24 mouse cellular contexts compared by ENCODE assay signal in the genomic region with DNA sequence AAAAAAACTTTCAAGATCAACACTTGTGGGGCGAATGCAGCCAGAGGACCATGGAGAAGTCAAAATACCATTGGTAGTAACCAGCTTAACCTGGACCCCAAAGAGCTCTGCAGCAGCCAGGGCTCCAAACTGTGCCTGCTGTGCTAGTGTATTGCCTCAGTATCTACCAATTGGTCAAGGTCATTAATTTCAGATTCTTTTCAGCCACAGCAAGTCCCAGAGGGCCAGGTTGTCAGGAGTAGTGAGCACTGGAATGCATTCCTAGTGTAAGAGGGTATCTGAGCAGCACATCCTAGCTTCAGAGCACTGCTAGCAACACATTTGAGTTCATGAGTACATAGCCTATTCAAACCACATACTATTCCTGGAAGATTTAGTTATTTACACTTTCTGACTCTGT.
A peak's percentile ranks its signal among the peaks of the same experiment; 100 is the strongest.
DNase-seq lines count a peak whose midpoint lies in the region; ATAC-seq lines count a peak whose summit lies in the region.
"Had no signal": no experiment of that assay in that cellular context is flagged by ENCODE, and none has a peak within 500 bp of the region (broad histone marks: within the 10 kb centered on the region; RNA-seq: fewer than 3 reads in every experiment).

No protein-coding gene starts in this region.

- H3K4me1 ChIP-seq in hindbrain, embryonic 11.5 days (replicated peaks; ENCODE audit: control insufficient read depth, insufficient read depth, low read length): no peaks in the 10 kb centered on the region
- H3K4me1 ChIP-seq in hindbrain, embryonic 16.5 days (ENCODE audit: control insufficient read depth, insufficient read depth, low read depth, low read length): no peaks in the 10 kb centered on the region
- H3K4me1 ChIP-seq in neural tube, embryonic 12.5 days: 0 out of 2 replicates have a peak, but pooled peaks cover 4% of the 10 kb centered on the region
- no peaks in the 10 kb centered on the region for H3K4me1 ChIP-seq in neural tube, embryonic 14.5 days (ENCODE audit: control insufficient read depth, insufficient read depth, low read length)
- H3K4me1 ChIP-seq: embryonic facial prominence, embryonic 13.5 days; embryonic facial prominence, embryonic 15.5 days; forebrain, embryonic 12.5 days had no signal

- ATAC-seq in hindbrain, embryonic 11.5 days (ENCODE audit: low FRiP score): peak; percentile 63
- no peak for ATAC-seq in hindbrain, embryonic 16.5 days
- ATAC-seq in neural tube, embryonic 12.5 days (ENCODE audit: low FRiP score, low read depth): peak; percentile 66
- ATAC-seq in neural tube, embryonic 14.5 days (ENCODE audit: low read depth): peak; percentile 76; the same call in 1 of the 2 replicates
- ATAC-seq: forebrain, embryonic 14.5 days; forebrain, embryonic 16.5 days had no signal

- H3K9ac ChIP-seq in hindbrain, embryonic 11.5 days (ENCODE audit: low read depth, low read length): no peak overlapping the region
- no peak overlapping the region for H3K9ac ChIP-seq in hindbrain, embryonic 16.5 days (ENCODE audit: low read depth, low read length)
- H3K9ac ChIP-seq in neural tube, embryonic 12.5 days: no peak overlapping the region
- H3K9ac ChIP-seq in neural tube, embryonic 14.5 days (replicated peaks; ENCODE audit: low read depth, low read length): no peak overlapping the region
- H3K9ac ChIP-seq: embryonic facial prominence, embryonic 13.5 days; embryonic facial prominence, embryonic 15.5 days; forebrain, embryonic 12.5 days had no signal

- no peak overlapping the region for H3K4me3 ChIP-seq in hindbrain, embryonic 11.5 days (ENCODE audit: low read depth, low read length)
- no peak overlapping the region for H3K4me3 ChIP-seq in hindbrain, embryonic 16.5 days (ENCODE audit: low read length)
- H3K4me3 ChIP-seq in neural tube, embryonic 12.5 days: no peak overlapping the region
- no peak overlapping the region for H3K4me3 ChIP-seq in neural tube, embryonic 14.5 days (ENCODE audit: low read depth, low read length)
- H3K4me3 ChIP-seq: embryonic facial prominence, embryonic 13.5 days; embryonic facial prominence, embryonic 15.5 days; erythroblast, embryonic 14.5 days; forebrain, embryonic 10.5 days; forebrain, embryonic 12.5 days had no signal

- H3K36me3 ChIP-seq in hindbrain, embryonic 11.5 days (ENCODE audit: control insufficient read depth, insufficient read depth, low read length): no peaks in the 10 kb centered on the region
- H3K36me3 ChIP-seq in hindbrain, embryonic 16.5 days (ENCODE audit: control insufficient read depth, insufficient read depth, low read length): no peaks in the 10 kb centered on the region
- H3K36me3 ChIP-seq in neural tube, embryonic 12.5 days: no peaks in the 10 kb centered on the region
- H3K36me3 ChIP-seq in neural tube, embryonic 14.5 days (ENCODE audit: control insufficient read depth, insufficient read depth, low read length): no peaks in the 10 kb centered on the region
- H3K36me3 ChIP-seq: embryonic facial prominence, embryonic 13.5 days; embryonic facial prominence, embryonic 15.5 days; forebrain, embryonic 10.5 days; forebrain, embryonic 12.5 days had no signal

- H3K4me2 ChIP-seq in hindbrain, embryonic 11.5 days (replicated peaks; ENCODE audit: low read depth, low read length): no peak overlapping the region
- no peak overlapping the region for H3K4me2 ChIP-seq in hindbrain, embryonic 16.5 days (ENCODE audit: low read length)
- H3K4me2 ChIP-seq in neural tube, embryonic 12.5 days (replicated peaks): no peak overlapping the region
- no peak overlapping the region for H3K4me2 ChIP-seq in neural tube, embryonic 14.5 days (ENCODE audit: low read depth, low read length)
- H3K4me2 ChIP-seq: embryonic facial prominence, embryonic 13.5 days; embryonic facial prominence, embryonic 15.5 days; forebrain, embryonic 12.5 days had no signal

- DNase-seq in embryo, embryonic 10 days (ENCODE audit: low spot score): peak; percentile 14
- DNase-seq in embryo, embryonic 9.5 days (ENCODE audit: extremely low spot score): no peak
- DNase-seq in hindbrain, embryonic 11.5 days (ENCODE audit: low spot score): no peak
- no peak for DNase-seq in neural tube, embryonic 10.5 days (ENCODE audit: extremely low spot score, low spot score)
- DNase-seq in gastrocnemius, adult 18-20 months (ENCODE audit: low spot score): no peak
- DNase-seq: adrenal gland, adult 2 months; adrenal gland, postnatal 10 days; adrenal gland, postnatal 25 days; cerebellum, adult 11 months; cerebellum, adult 18-20 months; cerebellum, adult 8-10 months; cerebellum, adult 9-11 months; cerebellum, postnatal 14 days; cerebellum, postnatal 36 days had no signal

- no peaks in the 10 kb centered on the region for H3K9me3 ChIP-seq in hindbrain, embryonic 11.5 days (ENCODE audit: control insufficient read depth, low read length)
- H3K9me3 ChIP-seq in hindbrain, embryonic 16.5 days (ENCODE audit: control insufficient read depth, low read length): no peaks in the 10 kb centered on the region
- no peaks in the 10 kb centered on the region for H3K9me3 ChIP-seq in neural tube, embryonic 12.5 days
- H3K9me3 ChIP-seq in neural tube, embryonic 14.5 days (ENCODE audit: control insufficient read depth, low read length): no peaks in the 10 kb centered on the region
- H3K9me3 ChIP-seq: embryonic facial prominence, embryonic 13.5 days; embryonic facial prominence, embryonic 15.5 days; forebrain, embryonic 10.5 days; forebrain, embryonic 12.5 days had no signal

- 80% methylated on average over 1 of the region's 1 CpGs for WGBS in hindbrain, embryonic 11.5 days
- 50% methylated on average over 1 of the region's 1 CpGs for WGBS in hindbrain, embryonic 16.5 days
- WGBS in neural tube, embryonic 12.5 days: 37% methylated on average over 1 of the region's 1 CpGs
- WGBS in neural tube, embryonic 14.5 days: 63% methylated on average over 1 of the region's 1 CpGs

- no peak overlapping the region for H3K27ac ChIP-seq in hindbrain, embryonic 11.5 days (ENCODE audit: low read depth, low read length)
- H3K27ac ChIP-seq in hindbrain, embryonic 16.5 days (ENCODE audit: low read depth, low read length): no peak overlapping the region
- no peak overlapping the region for H3K27ac ChIP-seq in neural tube, embryonic 12.5 days
- no peak overlapping the region for H3K27ac ChIP-seq in neural tube, embryonic 14.5 days (ENCODE audit: low read depth, low read length)
- H3K27ac ChIP-seq: embryonic facial prominence, embryonic 13.5 days; embryonic facial prominence, embryonic 15.5 days; forebrain, embryonic 10.5 days; forebrain, embryonic 12.5 days had no signal

- no peaks in the 10 kb centered on the region for H3K27me3 ChIP-seq in hindbrain, embryonic 11.5 days (ENCODE audit: control insufficient read depth, insufficient read depth, low read length)
- no peaks in the 10 kb centered on the region for H3K27me3 ChIP-seq in hindbrain, embryonic 16.5 days (replicated peaks; ENCODE audit: control insufficient read depth, insufficient read depth, low read length)
- no peaks in the 10 kb centered on the region for H3K27me3 ChIP-seq in neural tube, embryonic 12.5 days (replicated peaks)
- H3K27me3 ChIP-seq in neural tube, embryonic 14.5 days (ENCODE audit: control insufficient read depth, insufficient read depth, low read length): no peaks in the 10 kb centered on the region
- H3K27me3 ChIP-seq: embryonic facial prominence, embryonic 13.5 days; embryonic facial prominence, embryonic 15.5 days; forebrain, embryonic 12.5 days had no signal
